In genomic region chr14:121305316-121306064, GRCm38 (mm10) we compare ENCODE assay signal across 21 mouse cellular contexts.
DNase-seq lines count a peak whose midpoint lies in the region; ATAC-seq and TF ChIP-seq lines count a peak whose summit lies in the region.
"Had no signal": no experiment of that assay in that cellular context is flagged by ENCODE, and none has a peak within 500 bp of the region (broad histone marks: within the 10 kb centered on the region; RNA-seq: fewer than 3 reads in every experiment).

No protein-coding gene starts in this region.

- no peaks in the 10 kb centered on the region for H3K27me3 ChIP-seq in kidney, postnatal 0 days (ENCODE audit: insufficient read depth, low read length)
- no peaks in the 10 kb centered on the region for H3K27me3 ChIP-seq in kidney, embryonic 16.5 days (ENCODE audit: insufficient read depth, low read length)
- H3K27me3 ChIP-seq: embryonic facial prominence, embryonic 13.5 days; forebrain, embryonic 13.5 days; forebrain, embryonic 15.5 days had no signal

- peaks cover 16% of the 10 kb centered on the region; the same call in 1 of the 2 replicates for H3K36me3 ChIP-seq in kidney, postnatal 0 days (ENCODE audit: insufficient read depth, low read length)
- peaks cover 18% of the 10 kb centered on the region for H3K36me3 ChIP-seq in kidney, embryonic 16.5 days (ENCODE audit: insufficient read depth, low read length)

- intact Hi-C loops in left cerebral cortex, postnatal 36 days (cut with DNase I), result no loop called here

- DNase-seq in kidney, postnatal 0 days (ENCODE audit: low spot score), result peak; percentile 30
- DNase-seq in ES-CJ7 (ENCODE audit: low read depth, low spot score) (peak; percentile 51), MN1 (ENCODE audit: low spot score) (peak; percentile 29), ZHBTc4 (ENCODE audit: low read depth, low spot score) (peak; percentile 85)
- no peak for DNase-seq in cerebellum, adult 9-11 months
- no peak for DNase-seq in left cerebral cortex, postnatal 36 days (ENCODE audit: low spot score in 2 of 2)
- no peak for DNase-seq in left cerebral cortex, adult 8-10 months (ENCODE audit: low spot score in 2 of 2)
- DNase-seq: adrenal gland, adult 2 months; adrenal gland, postnatal 10 days; adrenal gland, postnatal 25 days; cerebellum, adult 11 months; cerebellum, adult 18-20 months; cerebellum, adult 8-10 months; cerebellum, postnatal 10 days; cerebellum, postnatal 25 days; forebrain, postnatal 0 days had no signal

- no peak for ATAC-seq in kidney, postnatal 0 days (replicated peaks; ENCODE audit: low FRiP score, low read depth)
- no peak for ATAC-seq in kidney, embryonic 16.5 days (ENCODE audit: low FRiP score, low TSS enrichment)

- no peak overlapping the region for H3K27ac ChIP-seq in kidney, postnatal 0 days
- no peak overlapping the region for H3K27ac ChIP-seq in kidney, embryonic 16.5 days (ENCODE audit: low read length)
- H3K27ac ChIP-seq: embryonic facial prominence, embryonic 13.5 days; forebrain, embryonic 13.5 days; forebrain, embryonic 15.5 days had no signal

- 63% methylated on average over 8 of the region's 8 CpGs for WGBS in kidney, postnatal 0 days
- 62% methylated on average over 8 of the region's 8 CpGs for WGBS in kidney, embryonic 16.5 days

- no peak overlapping the region for H3K9ac ChIP-seq in kidney, postnatal 0 days (ENCODE audit: low read depth, low read length)
- H3K9ac ChIP-seq in kidney, embryonic 16.5 days (replicated peaks; ENCODE audit: low read length), result no peak overlapping the region
- H3K9ac ChIP-seq: embryonic facial prominence, embryonic 13.5 days; forebrain, embryonic 13.5 days; forebrain, embryonic 15.5 days; forebrain, postnatal 0 days had no signal

- peaks cover 2% of the 10 kb centered on the region; the same call in 1 of the 2 replicates for H3K4me1 ChIP-seq in kidney, postnatal 0 days (replicated peaks; ENCODE audit: insufficient read depth, low read length)
- peaks cover 18% of the 10 kb centered on the region for H3K4me1 ChIP-seq in kidney, embryonic 16.5 days (ENCODE audit: insufficient read depth, low read length)
- H3K4me1 ChIP-seq: forebrain, embryonic 13.5 days had no signal

- no peak overlapping the region for H3K4me3 ChIP-seq in kidney, postnatal 0 days (replicated peaks; ENCODE audit: low read depth, low read length)
- no peak overlapping the region for H3K4me3 ChIP-seq in kidney, embryonic 16.5 days (ENCODE audit: low read length)
- H3K4me3 ChIP-seq: embryonic facial prominence, embryonic 13.5 days; forebrain, embryonic 13.5 days; forebrain, embryonic 15.5 days had no signal

- TF ChIP-seq CTCF in kidney, postnatal 0 days (IDR thresholded peaks at IDR 0.05; ENCODE audit: low read depth), result no peak

- no peaks in the 10 kb centered on the region for H3K9me3 ChIP-seq in kidney, postnatal 0 days (replicated peaks; ENCODE audit: low read length)
- no peaks in the 10 kb centered on the region for H3K9me3 ChIP-seq in kidney, embryonic 16.5 days (ENCODE audit: low read length)
- H3K9me3 ChIP-seq: embryonic facial prominence, embryonic 13.5 days; forebrain, embryonic 13.5 days; forebrain, embryonic 15.5 days; G1E had no signal

- no peak overlapping the region for H3K4me2 ChIP-seq in kidney, postnatal 0 days (ENCODE audit: low read length)
- H3K4me2 ChIP-seq in kidney, embryonic 16.5 days (replicated peaks; ENCODE audit: low read depth, low read length), result no peak overlapping the region
- H3K4me2 ChIP-seq: embryonic facial prominence, embryonic 13.5 days; forebrain, embryonic 13.5 days; forebrain, embryonic 15.5 days had no signal

Comparison
In these comparisons a context has a peak if more than half of its experiments do, and no peak if none do; other contexts are left out.
1. DNase-seq: peak in kidney, postnatal 0 days (single experiment), ES-CJ7 (single experiment), MN1 (single experiment) and ZHBTc4 (single experiment); none in cerebellum, adult 9-11 months (single experiment), left cerebral cortex, postnatal 36 days (0 of 2) and left cerebral cortex, adult 8-10 months (0 of 2).